Mouse (Mus musculus) kidney, adult 11 months (tissue): ENCODE results near the gene Col6a1.
"Not testable (repeated sequence)": the region's sequence is repeated elsewhere in the genome, so short reads cannot be mapped to it uniquely, and the experiment has no call there.

Experiments used
- DNase-seq: peaks from one replicate; pipeline ENCODE4 v3.0.0; 2022

Col6a1 gene

DNA sequence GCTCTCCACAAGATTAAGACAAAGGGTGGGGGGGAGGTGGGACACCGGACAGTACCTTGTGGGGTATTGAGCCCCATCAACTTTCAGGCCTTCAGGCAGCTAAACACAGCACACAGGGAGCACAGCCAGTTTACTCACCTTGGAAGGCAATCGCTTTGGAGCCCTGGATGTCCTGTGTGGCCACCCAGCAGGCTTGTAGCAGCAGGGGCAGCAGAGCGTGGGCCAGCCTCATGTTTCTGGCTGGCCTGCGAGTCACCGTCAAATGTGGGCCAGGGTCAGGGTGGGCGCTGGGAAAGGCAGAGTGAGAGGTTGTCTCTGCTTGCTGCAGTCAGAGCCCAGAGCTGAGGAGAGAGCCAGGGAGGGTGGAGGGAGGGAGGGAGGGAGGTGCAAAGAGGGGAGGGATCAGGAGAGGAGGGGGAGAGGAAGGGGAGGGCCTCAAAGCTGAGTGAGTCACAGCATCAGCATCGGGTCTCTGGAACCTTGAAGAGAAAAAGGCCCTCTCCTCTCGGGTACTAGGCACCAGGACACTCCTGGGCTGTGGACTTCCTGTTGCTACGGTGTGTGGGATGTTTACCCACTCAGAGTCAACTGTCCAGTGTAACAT lies at the start of gene Col6a1:
TSS of gene Col6a1 (minus strand) at position 487 of the 604 bp plus-strand sequence.
- no peak for DNase-seq

DNA sequence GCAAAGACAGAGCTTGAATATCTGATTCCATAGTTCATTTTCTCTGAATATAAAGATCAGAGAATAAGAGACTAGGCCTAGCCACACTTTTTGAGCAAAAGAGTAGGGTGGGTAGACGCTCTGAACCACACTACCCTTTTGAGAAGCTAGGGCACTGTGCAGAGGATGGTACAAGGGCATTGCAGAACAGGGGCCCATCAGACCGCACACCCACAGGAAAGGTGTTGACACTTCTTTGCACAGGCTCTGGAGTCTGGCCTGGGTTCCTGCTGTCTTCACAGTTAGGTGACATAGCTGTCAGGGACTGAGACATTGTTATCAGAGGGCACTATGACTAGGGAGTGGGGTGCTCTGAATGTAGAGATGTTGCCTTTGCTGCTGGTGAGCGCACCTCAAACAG lies 45.7 kb upstream of the Col6a1 start:
- no peak for DNase-seq

DNA sequence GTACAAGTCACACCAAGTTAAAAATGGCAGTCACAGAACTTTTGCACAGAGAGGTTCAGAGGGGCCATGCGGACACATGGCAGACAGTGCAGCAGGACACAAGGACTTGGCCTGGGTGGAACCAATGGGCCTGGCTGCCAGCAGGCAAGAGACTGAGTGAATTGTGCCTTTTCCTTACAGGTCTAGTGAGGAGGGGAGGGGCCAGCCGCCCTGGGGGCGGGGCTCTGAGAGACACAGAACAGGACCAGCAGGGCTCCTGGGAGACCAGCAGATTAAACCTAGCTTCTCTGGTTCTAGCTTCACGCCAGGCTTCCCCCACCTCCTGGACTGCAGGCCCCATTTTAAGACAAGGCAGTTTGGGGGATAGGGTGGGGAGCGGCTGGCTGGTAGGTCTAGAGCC lies 45.1 kb upstream of the Col6a1 start:
- no peak for DNase-seq

DNA sequence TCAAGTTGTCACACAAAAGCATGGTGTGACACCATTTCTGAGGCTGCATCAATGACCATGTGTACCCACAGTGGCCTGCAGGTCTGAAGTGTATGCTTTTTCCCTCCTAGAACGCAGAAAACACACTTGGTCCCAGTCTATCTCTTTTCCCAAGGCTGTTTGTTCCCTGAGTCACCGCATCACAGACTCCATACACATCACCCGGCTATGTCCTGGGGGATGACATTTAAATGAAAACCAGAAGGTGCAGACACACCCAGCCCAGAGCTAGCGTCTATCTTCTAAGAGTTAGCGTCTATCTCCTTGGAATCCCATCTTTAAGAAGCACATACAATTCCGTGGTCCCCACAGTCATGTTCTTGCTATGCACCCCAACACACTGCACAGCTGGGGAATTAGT lies 43.6 kb upstream of the Col6a1 start:
- DNase-seq: no peak

DNA sequence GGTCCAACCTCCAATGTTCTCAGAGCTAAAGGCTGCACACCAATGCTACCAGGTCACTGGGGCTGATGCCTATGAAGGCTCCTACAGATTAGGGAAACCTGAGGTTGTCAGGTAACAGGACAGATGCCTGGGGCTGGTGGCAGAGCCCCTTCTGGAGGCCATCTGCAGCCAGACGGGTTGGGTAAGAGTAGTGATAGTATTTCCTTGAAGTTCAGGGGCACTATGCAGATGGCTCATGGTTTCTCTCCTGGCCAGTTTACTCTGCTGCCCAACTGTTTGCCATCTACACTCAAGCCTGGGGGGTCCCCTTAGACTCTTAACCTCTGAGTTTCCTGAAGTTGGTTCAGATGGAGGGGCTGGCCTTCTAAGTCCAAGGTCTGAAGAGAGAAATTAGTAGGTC lies 40.2 kb upstream of the Col6a1 start:
- no peak for DNase-seq

DNA sequence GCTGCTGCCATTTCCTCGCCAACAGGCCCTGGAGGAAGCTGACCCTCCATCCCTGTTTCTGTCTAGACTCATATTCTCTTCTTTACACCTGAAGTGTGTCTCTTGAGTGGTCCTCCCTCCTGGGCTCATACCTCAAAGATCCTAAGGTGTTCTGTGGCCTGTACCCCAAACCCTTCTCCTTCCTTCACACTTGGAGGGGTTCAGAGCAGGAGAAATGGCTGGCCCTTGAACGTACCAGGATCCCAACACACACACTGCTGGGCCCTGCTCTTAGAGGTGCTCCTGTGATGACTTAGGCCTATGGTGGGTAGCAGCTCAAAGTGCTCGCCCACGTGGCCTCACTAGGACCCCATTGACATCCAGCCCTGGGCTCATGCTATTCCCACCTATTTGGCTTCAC lies 39.0 kb upstream of the Col6a1 start:
- DNase-seq: no peak

DNA sequence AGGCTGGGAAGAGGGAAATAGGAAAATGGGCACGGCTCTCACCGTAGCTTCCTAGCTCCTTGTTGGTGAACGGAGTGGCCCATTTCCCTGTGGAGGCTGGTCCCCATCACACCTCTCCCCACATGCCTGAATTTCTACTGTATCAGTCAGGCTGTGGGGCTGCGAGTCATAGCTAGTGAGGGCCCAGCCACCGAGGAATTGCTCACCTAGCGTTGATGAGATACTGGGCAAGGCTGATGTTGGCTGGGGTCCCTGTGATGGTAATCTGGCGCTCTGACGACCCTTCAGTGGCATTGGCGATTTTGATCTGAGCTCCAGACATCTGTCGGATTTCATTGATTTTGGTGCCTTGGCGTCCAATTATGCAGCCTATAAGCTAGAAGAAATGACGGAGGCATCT lies 37.0 kb upstream of the Col6a1 start:
- no peak for DNase-seq

DNA sequence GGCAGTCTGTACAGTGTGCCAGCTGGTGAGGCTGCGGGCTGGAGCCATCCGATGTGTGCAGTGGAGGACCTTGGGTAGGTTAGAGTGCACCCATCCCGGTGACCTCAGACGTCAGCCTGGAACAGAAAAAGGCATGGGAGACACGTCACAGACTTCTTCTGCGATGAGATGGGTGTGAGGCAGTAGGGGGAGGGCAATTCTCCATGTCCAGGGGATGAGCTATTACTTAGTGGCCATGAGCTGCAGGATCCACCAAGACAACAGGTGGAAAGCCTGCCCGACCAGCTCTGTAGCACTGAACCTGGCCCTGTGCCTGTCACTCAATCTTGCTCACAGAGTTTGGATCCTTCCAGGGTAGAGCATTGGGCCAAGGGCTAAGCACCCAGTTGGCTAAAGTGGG lies 36.4 kb upstream of the Col6a1 start:
- no peak for DNase-seq

DNA sequence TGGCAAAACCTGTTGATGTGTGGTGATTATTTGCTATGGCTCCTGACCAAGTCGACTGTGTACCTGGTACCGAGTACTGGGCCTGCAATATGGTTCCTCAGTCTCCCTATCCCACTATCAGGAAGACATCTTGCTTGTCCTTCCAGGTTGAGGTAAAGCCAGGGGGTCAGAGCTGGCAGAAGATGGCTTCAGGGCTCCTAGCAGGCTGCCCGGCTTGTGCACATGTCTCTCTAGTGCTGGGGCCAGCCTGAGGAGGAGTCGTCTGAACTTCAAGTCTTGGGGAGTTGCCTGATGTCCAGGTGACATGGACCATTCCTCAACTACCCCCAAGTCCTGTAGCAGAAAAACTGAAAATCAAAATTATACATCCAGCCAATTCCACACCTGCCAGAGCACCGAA lies 33.9 kb upstream of the Col6a1 start:
- no peak for DNase-seq

DNA sequence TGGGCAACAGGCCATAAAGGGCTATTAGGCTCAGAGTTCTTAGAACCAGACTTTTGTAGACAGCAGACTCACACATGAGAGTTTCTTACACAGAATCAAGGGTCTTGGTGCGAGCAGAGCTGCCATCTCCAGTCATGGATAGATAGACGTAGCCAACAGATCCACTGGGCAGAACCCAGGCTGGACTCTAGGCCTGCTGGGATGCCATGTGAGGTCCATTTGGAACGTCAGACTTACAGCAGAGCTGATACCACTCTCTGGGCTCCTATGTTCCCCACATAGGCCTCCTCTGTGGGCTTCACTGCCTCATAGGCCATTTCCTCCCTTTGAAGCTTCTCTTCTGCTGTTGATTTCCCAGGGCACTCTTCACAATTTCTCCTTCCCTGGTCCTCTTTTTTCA lies 27.7 kb upstream of the Col6a1 start:
- DNase-seq: no peak

DNA sequence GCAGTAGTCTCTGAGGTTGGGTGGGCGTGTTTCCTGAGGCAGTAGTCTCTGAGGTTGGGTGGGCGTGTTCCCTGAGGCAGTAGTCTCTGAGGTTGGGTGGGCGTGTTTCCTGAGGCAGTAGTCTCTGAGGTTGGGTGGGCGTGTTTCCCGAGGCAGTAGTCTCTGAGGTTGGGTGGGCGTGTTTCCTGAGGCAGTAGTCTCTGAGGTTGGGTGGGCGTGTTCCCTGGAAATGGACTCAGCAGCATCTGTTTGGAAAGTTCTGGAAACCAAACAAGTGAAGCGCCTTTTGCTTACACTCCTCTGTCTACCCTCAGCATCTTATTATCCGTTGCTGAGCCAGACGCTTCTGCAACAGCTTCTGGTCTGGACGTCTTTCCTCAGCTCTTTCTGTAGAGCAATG lies 18.3 kb upstream of the Col6a1 start:
- not testable (repeated sequence) for DNase-seq

DNA sequence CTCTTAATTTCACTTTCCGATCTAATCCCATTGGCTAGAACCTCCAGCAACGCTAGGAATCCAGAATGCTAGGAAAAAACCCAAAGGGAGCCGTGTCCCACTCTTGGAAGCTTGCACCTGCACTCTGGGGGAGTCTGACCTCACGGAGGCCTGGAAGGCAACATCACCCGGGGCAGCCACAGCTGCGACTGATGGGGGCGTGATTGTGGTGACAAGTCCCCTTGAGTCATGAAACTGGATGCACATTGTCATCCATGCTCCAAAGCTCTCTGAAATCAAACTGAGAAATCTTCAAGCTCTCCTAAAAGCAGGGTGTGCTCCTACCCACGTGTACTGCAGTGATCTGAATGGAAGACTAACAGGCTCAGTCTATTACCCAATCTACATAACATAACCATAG lies 10.8 kb upstream of the Col6a1 start:
- no peak for DNase-seq

DNA sequence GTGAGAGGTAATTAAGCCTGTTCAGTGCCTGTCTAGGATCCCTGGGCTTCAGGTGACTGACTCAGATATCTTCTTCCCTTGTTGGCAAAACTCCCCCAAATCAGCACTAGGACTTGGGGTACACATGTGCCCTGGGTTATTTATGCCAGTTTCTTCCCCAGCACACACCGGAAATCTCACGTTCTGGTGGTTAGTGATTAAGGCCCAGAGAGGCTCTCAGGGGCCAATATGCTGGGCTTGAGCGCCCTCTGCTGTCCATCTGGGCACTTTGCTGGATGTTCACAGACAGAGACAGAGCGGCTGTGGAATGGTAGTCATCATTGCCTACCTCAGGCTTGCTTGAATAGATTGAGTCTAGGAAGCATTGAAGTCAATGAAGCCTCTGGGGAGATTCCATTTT lies 9.0 kb upstream of the Col6a1 start:
- DNase-seq: peak; percentile 35

DNA sequence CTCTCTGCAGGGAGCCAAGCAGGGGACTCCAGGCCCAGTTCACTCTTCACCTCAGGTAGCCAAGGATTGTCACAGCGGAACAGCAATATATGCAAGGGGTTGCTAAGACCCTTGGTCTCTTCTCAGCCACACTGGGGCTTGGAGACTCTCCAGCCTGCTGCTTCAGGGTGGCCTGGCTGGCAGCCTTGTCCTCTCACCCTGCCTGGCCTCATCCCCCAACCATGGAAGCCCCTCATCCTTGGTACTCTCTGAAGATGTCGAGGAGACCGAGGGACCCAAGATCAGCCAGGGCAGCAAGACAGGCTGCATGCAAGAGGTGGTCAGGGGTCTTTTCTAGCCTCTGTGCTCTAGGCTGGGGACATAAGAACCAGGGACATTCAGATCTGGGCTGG lies 7.7 kb upstream of the Col6a1 start:
- no peak for DNase-seq

DNA sequence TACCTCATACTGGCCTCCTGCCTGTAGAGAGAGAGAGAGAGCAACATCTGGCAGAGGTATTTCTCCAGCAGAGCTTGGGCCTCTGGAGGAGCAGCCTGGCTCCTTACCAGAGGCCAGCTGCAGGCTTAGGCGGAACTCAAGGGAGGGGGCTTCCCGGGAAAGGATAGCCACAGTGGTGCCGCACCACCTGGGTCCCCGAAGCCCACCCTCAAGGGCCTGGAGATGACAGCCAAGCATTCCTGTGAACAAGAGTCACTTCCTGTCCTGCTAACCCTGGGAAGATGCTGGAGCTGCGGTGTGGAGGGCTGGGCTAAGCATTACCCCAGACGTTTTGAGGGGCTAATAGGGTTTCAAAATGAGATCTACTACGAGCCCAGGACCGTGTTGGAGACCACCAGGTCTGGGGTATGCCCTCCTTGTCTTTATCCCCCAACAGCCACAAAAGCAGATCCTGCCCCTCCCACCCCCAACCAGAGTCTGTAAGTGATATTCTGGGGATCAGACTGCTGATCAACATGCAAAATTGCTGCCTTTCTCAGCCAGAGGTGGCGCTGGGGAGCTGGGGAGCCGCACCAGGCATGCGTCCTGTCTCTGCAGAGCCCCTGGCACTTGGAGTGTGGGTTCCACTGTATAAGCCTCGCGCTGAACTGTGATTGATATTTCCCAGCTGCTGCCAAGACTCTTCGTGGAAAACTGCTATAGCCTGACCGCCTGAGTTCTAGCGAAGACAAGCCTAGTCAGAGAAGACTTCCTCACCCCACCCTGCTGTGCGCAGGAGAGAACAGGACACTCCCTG lies 7.1 kb upstream of the Col6a1 start:
- peak; percentile 17 for DNase-seq

DNA sequence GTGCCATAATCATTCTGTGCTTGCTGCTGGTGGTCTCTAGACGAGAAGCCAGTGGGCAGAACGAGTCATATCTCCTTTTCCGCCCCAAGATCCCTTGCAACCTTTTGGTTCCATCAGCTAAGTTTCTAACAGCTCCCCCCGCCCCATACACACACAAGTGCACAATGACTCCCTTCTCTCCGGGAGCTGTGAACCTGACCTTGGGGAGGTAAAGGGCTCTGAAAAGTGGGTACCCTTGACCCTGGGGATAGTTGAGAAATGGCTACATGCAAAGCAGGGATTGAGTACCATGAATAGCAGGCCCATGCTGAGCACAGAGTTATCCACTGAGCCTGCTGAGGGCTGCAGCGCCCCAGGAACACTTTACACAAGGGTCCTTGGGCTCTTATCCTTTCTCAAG lies 6.4 kb upstream of the Col6a1 start:
- DNase-seq: no peak

DNA sequence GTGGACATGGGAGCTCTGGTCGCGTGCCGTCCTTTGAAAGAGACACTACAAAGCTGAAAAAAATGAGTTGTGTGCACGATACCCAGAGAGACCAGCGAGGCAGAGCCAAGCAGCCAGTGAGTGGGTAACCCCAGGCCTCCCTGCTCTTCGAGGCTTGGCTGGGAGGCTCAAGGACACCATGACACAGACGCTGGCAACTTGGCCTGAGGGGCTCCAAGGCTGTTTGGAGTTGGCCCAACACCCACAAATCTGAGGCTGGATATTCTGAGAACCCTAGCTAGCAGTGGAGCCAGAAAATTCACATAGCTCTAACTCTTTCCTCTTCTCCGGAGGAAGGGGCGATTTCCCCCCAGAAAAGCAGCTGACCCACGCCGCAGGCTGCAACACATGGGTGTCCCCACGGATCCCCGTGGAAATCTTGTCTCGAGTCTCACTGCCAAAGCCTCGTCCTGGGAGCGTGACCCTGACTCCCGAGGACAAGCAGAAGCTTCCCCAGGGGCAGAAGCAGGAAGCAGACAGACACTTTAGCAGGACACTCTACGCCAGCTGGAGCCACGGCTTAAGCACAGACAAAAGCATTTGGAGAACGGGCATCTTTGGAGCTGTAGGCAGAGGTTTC lies 5.8 kb upstream of the Col6a1 start:
- no peak for DNase-seq

DNA sequence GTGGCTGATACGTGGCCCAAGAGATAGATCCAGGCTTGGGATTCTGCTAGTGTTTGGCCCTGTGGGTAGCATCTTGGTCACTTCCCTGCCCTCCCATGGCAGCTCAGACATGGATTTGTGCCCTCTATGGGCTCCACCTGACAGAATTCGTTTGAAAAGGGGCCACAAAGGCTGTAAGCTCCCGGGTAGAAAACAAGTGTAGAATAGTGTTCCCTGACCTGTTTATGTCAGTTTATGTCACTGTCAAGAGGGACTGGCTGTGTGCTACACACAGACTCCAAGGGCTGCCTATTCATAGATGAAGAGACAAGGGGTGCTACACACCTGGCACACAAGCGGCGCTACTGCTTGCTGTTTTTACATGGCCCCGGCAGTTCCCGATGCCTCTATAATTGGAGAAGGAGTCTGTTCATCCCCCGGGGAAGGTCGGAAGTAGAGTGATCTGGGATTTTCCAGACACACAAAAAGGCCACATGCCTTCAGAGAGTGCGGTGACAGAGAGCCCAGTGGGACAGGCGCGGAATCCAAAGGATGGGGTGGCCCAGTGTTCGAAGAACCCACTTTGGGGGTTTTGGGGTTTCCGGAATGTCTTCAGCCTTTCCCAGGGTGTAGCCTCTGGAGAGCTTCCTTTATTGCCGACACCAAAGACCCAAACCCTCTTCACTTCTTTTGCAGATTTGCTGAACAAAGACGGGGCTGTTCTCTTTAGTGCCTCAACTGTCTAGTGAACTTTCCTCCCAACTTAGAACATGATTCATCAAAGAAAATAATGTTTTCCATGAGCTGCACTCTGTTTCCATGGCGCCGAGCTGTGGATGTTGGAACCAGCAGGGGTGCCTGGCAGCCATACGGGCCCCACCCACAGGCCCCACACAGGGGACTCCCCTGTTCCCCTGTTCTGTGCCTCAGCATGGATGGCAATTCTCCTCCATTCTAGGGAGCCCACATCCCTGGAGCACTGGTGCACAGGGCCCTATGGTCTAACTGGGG lies 4.0 kb upstream of the Col6a1 start:
- no peak for DNase-seq

DNA sequence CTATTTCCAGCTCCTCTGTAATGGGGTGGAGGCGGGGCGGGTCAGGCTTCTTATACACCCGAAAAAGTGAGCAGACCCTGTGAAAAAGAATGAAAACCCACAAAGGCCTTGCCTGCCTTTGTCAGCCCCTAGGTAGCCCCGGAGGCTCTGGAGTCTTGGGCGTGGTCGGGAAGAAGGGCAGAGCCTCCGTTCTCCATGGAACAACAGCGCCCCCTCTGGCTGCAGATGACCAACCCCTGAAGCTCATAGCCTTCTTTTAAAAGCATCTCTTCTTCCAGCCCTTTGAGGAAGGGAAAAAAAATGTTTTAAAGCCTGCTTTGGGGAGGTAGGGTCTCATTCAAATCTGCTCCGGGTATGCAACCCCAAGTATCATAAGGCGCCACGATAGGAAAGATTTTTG lies 2.4 kb upstream of the Col6a1 start:
- peak; percentile 20 for DNase-seq

DNA sequence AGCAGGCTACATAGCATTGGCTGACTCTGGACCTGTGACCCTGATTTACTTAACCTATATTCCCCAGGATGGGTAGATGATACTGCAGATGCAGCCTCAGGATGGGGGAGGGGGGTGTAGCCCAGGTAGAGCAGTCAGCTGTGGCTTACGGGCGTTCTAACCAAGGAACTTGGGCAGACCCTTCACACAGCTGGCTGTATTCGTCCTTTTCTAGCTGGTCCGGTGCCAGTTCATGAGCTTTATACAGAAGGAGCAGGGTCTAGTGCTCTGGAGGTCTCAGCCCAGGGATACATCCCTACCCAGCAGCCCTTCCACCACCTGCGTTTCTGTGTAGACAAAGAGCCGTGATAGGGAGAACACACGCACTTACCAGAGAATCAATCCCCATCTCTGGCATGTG lies 1.3 kb upstream of the Col6a1 start:
- DNase-seq: no peak

DNA sequence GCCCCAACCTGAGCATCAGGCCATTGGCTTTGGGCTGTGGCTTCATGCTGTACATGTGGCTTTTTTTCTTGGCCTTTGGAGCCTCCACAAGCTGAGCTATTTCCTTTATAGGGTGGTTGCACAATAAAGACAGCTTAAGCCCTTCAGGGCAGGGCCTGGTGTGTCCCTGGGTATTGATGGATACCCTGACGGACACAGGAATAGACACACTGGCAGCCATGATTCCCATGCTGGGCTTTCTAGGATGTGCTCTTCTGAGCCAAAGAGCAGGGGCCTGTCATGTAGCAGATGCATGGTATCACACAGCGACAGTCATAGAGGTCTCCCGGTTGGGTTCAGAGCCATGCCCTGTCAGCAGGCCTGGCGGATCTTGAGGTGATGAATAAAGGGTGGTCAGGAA lies 898 bp upstream of the Col6a1 start:
- DNase-seq: no peak

DNA sequence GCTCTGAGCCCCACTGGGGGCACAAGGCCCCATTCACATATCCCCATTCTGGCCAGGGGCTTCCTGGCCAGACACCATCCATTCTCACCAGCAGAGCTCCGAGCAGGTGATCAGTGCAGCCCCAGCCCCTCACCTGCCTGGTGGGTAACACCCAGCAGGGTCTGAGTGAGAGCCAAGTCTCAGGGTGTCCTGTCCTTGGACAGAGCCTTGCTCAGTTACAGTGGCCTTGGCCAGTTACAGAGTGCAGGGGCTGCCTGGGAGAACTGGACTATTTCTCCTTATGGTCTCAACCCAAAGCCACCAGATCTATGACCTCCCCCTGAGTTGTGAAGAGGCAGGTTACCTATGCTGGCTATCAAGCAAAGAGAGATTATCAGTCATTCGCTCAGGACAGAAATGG lies 871 bp downstream of the Col6a1 start:
- DNase-seq: no peak

DNA sequence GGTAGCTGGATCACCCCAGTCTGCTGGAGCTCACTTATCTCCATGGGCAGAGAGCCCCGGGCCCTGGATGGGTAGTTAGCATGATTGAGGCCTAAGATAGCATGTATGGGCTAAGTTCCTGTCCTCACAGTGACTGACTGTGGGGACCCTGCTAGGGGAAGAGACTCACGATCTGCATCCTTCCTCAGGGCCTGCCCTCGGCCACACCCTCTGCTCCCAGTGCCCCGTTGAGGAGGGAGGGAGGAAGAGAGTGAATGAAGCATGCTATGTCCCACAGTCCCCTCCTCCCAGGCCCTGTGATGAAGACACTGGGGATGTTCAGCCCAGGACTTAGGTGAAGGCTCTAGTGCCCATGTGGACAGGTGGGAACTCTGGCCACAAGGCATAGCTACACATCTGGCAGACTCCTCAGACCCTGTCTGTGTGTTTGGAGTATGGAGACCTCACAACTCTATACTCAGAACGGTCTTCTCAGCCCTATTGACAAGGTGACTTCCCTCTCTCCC lies 1.7 kb downstream of the Col6a1 start:
- DNase-seq: peak; percentile 0
